Mouse (Mus musculus) kidney, postnatal 36 days (tissue): ENCODE results near the gene Scarb2.
"Not testable (repeated sequence)": the region's sequence is repeated elsewhere in the genome, so short reads cannot be mapped to it uniquely, and the experiment has no call there.

Experiments
- DNase-seq, 2 experiments: peaks; one replicate each; pipeline ENCODE4 v3.0.0; 2021 to 2022; ENCODE audit warnings: mixed read lengths in 2 of 2

The Scarb2 gene

DNA sequence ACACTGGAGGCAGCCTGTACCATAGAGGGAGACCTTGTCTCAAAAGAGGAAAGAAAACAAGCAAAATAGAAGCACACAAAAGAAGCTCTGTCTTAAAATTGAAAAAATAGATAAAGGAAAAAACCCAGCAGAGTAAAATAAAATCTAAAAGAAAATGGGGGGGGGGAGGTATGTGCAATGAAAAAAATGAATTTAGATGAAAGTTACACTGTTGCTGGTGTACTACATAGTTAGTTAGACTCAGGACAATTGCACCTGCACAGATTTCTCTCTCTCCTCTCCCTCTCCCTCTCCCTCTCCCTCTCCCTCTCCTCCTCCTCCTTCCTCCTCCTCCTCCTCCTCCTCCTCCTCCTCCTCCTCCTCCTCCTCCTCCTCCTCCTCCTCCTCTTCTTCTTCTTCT lies at the start of gene Scarb2:
Gene Scarb2 (minus strand): TSS at position 101 of the 400 bp plus-strand sequence.
- no peak for DNase-seq

DNA sequence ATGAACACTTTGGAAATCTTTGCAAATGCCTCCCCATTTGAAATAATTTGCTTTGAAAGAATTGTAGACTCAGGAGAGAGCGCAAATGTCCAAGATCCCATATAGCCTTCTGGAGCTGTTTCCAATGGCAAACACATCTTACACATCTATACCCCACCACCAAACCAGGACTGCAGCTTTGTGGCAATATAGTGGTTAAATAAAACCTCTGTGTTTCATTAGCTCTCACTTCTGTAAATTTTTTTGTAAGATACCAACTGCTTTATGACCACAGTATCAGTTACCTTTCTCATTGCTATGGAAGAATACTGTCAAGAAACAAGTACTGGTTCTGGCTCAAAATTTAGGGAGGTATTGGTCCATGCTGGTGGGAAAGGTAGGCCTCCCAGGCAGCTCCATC lies 49.3 kb upstream of the Scarb2 start:
- DNase-seq = no peak

DNA sequence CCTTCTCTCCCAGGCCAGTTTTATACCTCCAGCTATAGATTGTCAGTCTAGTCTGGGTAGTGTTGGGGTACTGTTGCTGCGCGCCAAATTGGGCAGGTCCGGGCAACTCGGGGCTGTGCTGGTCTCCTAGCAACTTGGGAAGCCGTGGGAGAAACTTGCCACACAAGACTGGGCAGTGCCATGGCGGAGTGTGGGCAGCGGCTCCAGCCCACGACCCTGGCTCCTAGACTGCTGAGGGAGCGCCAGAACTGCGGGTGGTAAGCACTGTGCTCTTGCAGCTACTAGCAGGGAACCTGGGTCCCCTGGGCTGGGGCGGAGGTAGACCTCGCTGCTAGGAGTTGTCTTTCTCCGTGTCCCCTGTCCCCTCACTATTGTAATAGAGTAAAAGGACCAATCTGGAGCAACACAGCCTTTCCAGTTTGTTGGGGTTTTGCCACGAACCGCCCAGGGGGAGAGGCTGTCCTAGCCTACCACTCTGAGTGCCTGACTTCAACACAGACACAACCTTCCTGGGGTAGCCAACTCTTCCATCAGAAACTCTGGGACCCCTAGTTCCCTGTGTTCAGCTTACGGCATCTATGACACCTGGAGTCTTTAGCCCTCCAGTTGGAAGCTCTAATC lies 48.4 kb upstream of the Scarb2 start, which contains the start of gene Fam47e:
Gene Fam47e (plus strand): TSS at position 179 of the 621 bp plus-strand sequence.
- peak; percentile 11 to 13 for DNase-seq

DNA sequence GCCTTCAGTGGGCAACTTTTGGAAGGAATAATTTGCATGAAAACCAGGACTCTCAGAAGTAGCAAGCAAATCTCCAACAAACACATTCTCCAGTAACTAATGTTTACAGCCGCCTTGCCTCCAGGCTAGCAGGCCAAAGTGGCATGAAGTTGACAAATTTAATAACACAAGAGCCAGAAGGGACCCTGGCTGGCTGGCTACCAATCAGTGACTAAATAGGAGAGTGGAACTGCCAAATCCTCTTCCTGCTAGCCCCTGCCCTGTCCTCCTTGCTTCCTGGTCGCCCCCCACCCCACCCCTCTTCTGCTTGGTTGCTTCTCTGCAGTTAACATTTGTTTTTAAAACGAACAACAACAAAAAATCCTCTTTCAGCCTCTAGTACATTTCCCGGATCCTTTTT lies 47.8 kb upstream of the Scarb2 start:
- peak; percentile 18 to 23 for DNase-seq

DNA sequence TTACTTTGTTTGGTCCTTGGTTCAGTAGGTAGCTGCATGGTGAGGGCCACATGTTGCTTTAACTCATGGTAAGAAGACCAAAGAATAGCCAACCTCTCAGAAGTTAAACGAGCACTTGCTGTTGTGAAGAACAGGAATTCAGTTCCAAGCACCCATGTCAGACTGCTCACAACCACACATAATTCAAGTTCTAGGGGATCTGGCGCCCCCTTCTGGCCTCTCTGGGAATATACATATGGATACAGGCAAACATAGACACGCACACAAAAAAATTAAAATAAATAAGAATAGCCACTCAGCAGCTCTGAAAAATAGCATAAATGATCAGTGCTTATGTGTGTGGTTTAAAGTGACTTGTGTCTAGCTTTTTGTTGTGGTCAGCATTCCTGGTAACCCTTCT lies 47.3 kb upstream of the Scarb2 start:
- DNase-seq = peak in 1 of 2 experiments; percentile 41

DNA sequence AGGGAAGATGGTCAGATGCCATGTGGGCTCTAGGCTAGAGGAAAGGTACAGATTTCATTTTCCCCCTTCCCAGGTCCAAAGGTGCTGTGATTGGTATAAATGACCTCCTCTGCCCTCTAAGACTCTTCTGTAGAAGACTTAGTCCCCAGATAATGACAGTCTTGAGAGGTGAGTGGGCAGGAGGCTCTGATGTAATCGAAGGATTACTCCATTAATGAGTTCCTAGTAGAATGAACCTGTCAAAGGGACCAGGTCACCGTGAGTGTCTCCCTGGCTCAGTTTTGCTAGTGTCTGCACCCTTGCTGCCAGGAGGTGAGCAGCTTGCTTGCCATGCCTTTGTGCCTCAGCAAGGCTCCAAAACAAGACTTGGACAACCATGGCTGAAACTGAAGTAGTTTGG lies 46.0 kb upstream of the Scarb2 start:
- DNase-seq = no peak

DNA sequence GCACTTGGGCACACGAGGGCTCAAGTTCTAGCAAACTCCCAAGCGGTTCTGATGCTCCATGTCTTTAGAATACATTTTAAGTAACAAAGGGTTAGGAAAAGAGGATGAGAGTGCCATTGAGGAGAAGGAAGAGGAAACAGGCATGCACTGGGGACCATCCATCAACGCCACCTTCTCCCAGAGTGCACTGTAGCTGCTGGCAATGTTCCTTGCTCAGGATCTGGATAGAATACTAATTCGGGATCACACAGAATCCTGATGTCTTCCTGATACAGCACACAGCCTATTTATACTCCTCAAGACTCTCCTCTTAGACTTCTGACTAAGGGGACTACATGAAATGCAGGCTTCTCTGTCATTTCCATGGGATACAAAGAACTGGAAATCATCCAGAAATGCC lies 33.1 kb upstream of the Scarb2 start:
- no peak for DNase-seq

DNA sequence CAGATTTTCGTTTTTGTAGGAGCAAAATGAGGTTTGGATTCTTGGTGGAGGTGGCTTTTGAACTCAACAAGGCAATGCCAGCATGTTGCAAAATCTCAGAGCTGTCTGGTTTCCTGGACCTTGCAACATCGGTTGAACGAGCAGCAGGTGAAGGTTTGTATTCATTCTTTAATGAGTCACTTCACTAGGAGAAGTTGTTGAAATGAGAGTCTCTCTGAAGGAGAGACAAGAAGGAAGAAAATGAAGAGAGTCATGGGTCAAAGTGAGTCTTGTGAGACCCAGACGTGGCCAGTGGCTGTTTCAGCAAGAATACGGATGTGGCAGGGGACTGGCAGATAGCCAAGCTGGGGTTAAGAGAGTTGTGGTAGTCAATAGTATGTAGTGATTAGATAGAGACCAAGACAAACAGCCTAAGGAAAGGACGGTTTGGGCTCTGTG lies 18.2 kb upstream of the Scarb2 start:
- peak; percentile 51 to 63 for DNase-seq

DNA sequence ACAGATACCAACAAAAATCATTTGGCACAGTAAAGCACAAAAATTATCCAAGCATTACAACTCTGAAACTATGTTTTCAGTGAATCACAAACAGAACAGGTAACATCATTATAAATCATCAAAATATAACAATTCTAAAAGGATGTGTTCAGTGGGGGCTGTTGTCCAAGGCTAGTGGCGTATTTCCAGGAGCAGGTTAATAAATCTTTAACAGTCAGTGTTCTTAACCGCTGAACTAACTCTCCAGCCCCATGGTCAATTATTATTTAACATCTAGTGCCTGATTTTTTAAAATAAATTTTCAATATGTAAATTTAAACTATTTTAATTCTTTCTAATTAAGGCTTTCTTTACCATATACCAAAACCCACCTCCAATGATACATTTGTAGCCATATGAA lies 14.5 kb upstream of the Scarb2 start:
- not testable (repeated sequence) for DNase-seq

DNA sequence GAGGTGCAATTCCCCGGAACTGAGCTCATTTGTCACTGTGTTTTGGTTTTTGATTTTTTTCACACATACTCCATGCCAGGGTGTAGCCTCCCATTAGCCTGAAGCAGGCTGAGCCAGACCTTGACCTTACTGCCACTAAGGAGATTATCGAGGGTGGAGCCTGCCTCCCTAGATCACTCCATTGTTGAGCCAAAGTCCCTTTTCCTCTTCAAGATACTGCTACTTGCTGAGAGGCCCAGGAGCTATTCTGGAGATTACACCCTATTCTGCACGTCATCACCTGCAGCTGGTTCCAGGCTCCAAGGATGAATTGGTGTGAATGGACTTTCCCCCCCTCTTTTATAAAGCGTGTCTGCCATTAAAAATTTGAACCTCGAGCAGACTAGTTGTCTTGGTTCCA lies 5.4 kb upstream of the Scarb2 start:
- no peak for DNase-seq

DNA sequence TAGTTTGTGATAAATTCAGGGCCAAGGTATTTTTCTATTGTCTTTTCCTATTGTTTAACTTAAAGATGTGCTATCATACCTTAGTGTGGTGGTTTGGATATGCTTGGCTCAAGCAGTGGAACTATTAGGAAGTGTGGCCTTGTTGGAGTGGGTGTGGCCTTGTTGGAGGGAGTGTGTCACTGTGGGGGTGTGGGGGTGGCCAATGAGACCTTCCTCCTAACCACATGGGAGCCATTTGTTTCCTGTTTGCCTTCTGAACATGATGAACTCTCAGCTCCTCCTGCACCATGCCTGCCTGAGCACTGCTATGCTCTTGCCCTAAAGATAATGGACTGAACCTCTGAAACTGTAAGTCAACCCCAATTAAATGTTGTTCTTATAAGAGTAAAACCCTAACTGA lies 4.6 kb upstream of the Scarb2 start:
- no peak for DNase-seq

DNA sequence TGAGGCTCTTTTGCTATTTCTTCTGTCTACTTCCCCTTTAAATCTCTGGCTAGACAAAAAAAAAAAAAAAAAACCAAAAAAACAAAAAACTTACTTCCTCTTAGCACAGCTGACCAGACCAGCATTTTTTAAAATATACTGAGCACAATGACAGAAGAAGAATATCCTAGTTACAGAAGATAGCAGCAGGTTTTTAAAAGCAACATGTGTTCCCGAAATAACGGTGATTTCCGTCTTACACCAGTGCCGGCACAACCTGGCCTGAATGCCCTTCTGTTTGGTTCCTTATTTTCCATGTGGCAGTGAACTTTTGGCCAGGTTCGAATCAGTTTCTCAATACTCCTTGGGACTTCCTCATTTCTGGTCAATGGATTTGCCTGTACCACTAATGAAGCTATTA lies 2.2 kb upstream of the Scarb2 start:
- no peak for DNase-seq

DNA sequence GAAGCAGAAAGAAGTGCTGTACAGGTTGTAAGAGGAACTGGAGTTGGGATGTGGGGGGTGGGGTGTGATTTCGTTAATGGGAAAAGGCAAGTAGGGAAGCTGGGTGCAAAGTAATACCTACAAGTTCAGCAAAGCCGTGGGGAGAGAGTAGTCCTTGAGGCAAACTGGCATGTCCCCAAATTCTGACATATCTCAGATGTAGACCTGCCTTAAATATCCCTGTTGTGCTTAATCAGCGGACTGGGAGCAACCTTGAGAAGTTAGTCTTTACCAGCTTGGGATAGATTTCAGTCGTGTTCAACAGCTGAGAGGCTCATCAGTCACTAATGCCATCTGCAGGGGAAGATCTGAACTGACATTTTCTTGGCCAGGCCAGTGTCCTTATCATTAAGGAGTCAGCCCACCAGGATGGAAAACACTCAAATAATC lies 318 bp downstream of the Scarb2 start:
- peak in 1 of 2 experiments; percentile 59 for DNase-seq

DNA sequence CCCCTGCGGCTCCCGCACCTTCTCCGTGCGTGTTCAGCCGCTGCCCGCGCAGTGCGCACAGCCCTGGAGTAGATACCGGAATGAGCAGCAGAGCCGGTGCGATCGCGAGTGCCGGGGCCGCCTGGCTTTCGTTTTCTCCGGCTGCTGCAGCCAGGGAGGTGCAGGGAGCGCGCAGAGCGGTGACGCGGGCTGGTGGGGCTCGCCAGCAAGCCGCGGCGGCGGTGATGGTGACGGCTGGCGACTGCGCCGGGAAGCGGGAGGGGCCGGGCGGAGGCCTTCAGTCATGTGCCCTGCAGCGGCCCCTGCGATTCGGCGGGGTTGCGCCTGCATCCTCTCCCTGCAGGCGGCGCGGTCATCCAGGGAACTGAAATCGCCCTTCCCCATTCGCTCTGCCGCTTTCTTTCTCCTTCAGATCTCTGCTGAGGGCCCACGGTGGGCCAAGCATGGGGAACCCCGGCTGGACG lies 1.2 kb downstream of the Scarb2 start:
- peak; percentile 96 to 97 for DNase-seq

DNA sequence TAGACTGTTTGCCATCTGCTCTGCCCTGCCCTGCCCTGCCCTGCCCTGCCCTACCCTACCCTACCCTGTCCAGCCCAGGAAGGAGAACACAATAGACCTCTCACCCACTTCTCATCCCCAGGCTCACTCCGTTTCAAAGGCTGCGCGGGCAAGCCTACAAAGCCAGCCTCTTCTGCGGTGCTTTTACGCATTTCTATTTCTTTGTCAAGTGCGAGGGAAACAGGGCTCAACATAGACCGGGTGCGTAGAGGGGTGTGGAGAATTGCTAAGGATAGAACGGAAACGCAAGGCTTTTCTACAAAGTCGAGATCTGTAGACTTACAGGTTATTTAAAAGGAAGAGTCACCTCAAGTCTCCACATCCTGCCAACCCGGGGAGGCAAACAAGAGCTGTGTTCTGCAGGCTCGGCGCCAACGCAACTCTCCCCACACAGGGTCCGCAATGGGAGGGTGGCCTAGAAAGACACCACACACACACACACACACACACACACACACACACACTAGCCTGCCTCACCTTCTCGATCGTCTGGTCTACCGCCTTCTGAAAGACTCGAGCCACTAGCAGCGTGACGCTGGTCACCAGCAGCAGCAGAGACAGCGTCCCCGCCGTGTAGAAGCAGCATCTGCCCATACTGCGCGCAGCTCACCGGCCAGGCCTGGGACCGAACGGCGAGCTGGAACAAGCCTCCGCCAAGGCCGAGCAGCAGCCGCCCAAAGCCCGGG lies 1.8 kb downstream of the Scarb2 start:
- DNase-seq = peak in 1 of 2 experiments; percentile 56

DNA sequence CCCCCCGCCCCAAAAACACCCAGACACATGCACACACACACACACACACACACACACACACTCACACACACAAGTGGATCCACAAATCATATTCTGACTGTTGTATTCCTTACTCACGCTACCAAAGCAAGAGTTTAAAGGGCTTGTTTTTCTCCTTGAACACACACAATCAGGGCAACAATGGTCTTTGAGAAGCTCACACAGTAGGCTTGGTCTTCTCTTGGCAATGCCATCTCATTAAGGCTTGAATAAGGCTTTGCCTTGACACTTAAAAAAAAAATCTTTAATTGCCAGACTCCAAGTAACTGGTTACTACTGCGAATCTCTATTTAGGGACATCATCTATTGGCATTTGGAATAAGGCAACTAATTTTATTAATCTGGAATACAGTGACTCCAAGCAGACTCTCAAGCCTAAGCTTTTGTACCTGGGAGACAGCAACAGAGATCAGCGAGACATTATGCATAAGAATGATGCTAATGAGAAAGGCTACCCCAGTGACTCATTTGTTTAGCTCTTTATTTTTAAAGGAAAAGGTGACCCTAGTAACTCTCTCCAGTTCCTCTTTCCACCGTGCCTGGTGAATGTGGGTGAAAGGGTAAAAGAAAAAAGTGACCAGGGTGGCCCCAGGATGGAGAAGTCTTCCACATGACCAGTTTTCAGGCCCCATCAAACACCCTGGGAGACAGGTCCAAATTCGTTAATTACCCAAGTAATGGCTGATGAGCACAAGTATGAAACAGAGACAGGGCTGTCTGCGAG lies 2.6 kb downstream of the Scarb2 start:
- no peak for DNase-seq

DNA sequence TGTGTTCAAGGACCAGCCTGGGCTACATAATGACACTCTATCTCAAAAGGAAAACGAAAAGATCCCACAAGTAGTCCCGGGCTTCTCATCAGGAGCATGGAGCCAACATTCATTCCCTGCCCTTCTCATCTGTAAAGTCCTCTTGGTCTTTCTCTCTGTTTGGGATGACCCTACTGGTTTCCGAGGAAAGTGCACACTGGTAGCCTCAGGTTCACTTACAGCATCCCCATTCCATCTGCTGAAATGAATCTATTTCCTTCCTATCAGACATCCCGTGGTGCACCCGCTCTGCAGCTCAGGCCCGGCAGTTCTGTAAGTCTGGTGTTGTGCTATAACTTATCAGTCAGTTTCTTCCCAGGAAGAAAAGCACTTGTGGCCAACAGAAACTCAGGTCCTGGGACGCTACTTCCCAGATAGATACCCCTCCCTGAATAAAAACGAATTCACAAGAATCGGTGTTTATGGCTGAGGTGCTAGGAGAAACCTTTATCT lies 3.2 kb downstream of the Scarb2 start:
- DNase-seq = peak in 1 of 2 experiments; percentile 14

DNA sequence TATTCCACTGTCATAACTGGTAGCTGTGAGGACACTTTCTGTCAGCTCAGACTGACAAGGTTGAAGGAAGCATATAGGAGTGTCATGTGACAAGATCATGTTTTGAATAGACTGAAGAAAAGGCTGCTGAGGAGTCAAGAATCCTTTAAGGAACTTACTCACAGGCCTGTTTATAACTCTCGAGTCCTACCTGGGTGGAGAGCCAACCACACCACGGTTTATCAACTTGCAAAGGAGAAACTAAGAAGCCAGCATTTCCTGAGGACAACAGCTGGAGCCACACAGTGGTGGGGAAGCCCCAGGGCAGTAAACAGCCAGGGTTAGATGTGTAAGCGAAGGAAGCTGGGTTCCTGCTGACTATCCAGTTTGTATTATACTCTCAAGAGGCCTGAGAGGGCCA lies 7.3 kb downstream of the Scarb2 start:
- peak in 1 of 2 experiments; percentile 22 for DNase-seq

DNA sequence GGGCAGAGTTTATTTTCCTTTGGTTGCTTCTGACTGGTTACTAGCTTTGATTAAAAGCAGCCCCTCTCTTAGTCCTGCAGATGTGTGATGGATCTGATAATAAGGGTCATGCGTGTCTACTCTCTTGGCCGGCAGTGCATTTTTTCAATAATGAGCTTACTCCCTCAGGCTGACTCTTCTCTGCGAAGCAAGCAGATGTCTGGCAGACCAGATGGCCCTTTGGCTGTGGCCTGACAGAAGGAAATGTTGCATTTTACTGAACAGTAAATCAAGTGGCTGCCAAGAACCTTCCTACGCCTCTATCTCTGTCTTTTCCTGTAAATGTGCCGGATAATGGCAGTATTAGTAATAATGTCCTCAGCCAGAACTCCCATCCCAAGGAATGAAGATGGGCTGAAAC lies 8.0 kb downstream of the Scarb2 start:
- DNase-seq = peak; percentile 39 to 61

DNA sequence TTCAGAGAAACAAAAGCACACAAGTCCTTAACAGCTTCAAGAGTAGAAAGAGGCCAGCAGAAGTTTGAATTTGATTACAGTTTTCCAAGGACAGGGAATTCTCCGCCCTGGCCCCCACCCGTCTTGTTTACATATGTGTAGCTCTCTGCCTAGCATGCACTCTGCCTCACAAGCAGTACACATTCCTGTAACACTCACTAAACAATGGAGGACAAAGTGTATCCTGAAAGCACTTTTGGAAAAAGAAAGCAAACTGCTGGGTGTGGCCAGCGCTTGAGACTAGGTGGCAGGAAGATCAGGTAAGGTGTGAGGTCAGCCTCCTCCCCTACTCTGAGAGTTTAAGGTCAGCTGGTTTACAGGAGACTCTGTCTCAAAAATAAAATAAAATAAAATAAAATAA lies 8.4 kb downstream of the Scarb2 start:
- no peak for DNase-seq

DNA sequence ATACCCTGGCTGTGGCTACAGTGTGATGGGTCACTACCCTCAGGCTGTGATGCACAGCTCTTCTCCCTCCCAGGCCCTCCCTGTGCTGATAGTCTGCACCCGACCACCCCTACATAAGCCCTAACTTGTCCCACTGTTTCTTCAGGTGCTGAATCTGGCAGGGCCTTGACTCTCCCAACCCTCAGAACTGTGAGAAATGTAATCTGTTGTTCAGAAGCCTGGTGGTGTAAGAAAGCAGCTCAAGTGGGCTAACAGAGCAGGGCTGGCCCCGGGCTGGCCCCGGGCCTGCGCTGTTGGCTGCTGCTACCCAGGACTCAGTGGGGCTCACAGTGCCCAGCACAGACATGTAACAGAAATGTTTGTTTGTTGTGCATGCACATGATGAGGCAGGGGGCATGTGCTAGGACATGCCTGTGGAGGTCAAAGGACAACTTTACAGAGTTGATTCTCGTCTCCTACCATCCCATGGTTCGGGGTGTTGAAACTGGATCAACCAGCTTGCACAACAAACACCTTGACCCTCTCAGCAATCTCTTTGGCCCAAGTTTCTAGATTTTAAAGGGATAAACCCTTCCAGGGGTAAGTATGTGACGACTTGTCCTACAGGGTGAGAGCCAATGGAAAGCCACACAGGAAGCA lies 10.7 kb downstream of the Scarb2 start:
- no peak for DNase-seq

DNA sequence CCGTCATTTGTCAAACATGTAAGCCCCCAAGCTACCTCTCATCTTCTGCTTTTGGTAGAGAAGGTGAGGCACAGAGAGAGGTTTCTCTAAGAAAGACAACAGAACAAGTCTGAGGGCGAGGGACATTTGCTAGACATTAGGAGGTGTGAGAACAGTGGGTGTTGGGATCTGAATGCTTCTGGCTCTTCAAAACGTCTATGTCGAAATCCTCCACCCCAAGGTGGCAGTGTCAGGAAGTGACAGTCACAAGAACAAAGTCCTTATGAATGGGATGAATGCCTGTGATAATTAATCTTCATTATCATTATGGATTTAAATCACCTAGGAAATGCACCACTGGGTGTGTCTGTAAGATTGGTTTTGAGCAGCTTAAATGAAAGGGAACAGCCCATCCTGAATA lies 11.3 kb downstream of the Scarb2 start:
- no peak for DNase-seq

DNA sequence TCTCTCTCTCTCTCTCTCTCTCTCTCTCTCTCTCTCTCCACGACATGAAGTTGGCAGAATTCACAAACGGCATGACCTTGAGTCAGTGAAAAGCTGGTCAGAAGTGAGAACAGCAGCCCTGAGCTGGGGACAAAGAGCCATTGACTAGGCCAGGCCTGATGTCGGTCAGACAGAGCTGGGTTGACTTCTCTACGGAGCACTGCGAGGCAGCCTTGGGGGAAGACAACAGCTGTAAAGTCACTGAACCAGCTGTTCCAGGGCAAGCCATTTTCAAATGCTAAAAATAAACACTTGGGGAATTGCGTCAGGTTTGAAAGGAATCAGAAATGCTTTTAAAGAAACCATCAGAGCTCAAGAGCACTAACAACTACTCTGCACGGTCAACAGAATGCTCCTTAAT lies 13.2 kb downstream of the Scarb2 start:
- peak; percentile 30 to 35 for DNase-seq
